Mouse (Mus musculus) lung, postnatal 25 days (tissue): ENCODE measurements around the gene Kat6b.
A peak's percentile ranks its signal among the peaks of the same experiment; 100 is the strongest.

ENCODE experiments used
- DNase-seq: peaks from one replicate; pipeline ENCODE4 v3.0.0; 2022; ENCODE audit warnings: low spot score

The Kat6b gene

DNA sequence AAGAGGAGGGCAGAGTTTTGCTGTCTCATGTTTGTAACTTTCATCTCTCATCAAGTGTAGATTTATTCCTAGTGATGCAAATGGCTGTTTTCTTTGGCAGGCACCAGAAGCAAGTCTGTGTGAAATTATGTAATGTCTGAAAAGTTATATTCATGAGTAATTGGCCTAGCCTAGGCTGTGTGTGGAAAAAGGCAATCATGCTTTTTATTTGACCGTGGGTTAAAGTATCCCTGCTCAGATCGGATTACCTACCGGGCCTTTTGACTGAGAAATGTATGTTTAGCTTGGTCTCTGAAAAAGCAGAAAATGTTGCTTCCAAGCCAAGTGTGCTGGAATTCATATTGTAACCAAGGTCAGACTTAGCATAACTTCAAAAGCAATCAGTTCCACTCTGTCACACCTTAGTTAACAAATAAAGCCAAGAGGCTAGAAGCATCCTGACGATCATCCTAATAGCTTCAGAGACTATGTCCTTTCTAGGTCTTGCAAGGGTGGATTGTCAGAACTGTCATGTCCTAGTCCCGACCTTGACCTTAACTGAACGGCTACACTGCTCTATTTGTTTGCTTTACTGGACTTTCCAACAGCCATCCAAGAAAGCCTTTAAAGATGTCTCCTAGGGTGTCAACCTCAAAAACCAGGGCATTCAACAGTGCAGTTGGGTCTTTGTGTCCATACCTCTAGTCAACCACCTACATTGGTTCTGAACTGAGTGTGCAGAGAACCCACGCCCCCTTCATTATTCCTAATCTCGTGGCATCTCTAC, 111.9 kb downstream of the Kat6b start:
- DNase-seq, result no peak

DNA sequence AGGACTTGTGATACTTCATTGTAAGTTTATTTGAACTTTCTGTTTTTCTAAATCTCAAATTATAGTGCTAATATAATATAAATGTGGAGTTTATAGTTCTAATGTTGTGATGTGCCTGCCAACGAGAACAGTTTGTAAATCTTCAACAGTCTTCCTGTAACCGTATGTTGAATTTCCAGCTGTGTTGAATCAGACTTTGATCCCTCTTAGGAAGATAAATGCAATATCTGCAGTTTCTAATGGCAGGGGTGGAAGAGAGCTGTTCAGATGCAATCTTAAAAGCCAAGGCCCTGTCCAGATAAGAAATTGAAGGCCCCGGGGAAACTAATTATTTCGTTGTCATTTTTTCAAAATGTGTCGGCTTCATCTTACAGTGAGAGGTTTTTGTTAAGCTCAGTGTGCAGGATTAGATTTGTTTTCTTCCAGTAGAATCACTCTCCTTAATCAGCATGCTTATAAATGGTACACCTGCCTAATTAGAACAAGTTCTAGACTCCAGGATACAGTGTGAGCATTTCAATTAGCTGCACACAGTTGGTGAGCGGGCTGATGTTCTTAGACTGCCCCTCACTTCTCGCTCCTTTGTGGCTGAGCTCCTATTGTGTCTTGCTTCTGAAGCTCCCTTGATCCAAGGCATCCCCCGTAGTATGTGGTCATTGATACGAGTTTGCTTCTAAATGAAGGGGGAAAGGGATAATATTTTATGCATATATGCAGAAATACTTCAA, 118.4 kb downstream of the Kat6b start:
- DNase-seq, result no peak

DNA sequence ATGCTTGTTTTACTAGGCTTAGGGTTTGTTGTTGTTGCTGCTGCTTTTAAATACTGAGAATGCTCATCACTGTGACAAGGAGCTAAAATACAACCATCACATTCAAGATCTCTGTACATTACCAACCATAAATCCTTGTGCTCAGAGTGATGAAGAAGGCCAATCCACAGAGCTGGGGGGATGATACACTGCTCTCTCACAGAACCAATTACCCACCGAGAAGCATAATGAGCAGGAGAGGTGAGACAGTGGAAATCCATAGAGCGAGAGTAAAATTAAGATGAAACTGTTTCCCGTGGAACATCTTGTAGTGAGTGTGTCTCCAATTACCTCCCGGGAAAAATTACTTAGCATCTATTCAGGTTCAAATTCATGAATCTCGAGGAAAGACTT, 118.9 kb downstream of the Kat6b start:
- no peak for DNase-seq

DNA sequence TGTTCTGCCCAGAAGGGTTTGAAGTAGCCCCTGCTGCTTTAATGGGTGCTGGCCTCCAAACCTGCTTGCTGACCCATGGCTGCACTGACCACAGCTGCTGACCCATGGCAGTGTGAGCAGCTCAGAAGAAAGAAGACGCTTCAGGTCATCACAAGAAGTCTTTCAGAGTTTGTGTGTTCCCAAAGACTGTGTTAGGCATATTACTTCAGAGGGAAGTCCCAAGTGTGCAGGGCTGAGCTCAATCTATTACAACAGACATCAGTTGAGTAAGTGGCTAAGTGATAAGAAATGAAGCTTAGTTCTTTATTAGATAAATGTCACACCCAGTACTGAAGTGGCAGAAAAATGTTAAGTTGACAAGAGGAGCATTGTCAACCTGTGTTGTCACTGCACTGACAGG, 119.4 kb downstream of the Kat6b start:
- no peak for DNase-seq

DNA sequence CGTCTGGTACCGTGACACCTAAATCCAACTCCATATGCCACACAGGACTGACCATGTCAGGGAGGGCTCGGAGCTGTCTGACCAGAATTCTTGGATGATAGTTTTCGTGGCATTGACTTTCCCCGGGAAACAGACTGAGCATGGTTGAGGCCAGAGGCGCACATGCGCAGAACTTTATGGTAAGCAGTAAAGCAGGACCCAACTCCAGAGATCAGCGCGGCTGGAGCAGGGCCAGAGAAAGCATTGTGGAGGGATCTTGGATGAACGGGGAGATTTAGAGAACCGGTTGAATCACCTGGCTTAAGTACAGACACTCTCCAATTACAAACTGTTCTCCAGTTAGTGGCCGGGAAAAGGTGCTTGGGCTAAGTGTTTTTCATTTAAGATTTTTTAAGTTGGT, 120.9 kb downstream of the Kat6b start:
- no peak for DNase-seq

DNA sequence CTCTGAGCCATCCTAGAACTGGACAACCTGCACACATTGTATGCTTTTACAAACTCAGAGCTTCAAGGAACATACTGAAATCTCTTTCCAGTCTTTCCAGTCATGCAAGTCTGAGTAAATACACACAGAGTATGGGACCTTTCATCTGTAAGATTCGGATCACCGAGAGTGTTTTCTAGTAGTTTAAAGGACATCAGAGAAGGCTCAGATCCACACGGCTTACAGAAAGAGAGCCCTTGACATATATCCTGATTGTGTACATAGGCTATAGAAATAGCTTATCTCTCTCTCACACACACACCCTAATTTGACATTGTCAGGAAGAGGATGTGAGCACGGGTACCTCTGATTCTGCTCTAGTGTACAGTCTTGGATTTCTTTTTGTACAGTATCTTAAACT, 121.7 kb downstream of the Kat6b start:
- no peak for DNase-seq

DNA sequence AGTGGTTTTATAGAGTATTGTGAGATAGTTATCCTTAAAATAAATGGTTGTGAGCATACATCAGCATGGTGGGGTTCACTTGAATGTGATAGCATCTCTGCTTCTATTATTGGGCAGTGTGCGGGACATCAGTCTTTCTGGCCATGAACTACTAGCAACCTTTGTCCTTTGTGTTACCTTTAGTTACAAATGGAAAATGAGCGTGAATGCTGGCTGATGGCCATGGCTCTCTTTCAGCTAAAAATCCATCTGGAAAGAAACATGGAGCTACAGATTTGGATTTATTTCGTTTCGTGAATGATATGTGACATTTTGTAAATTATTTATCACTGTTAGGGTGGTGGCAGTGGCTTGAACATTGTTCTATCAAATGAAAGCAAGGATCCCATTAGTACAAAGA, 126.5 kb downstream of the Kat6b start:
- no peak for DNase-seq

DNA sequence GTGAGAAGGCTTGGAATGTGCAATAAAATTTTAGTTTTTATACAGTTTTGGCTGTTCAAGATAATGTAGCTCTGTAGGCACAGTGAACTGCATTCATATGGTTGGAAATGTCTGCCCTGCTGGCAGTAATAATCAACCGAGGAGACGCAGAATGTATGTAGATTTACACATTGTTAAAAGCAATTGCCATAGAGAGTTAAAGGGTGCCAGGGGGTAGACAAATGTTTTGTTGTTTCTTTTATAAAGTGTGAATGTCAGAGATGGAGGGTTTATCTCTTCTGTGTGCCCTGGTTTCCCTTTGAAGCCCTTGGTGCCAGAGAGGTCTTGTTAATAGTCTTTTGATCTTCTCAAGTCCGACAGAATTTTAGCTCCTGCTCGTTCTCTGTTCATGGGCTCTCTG, 127.7 kb downstream of the Kat6b start:
- DNase-seq, result no peak

DNA sequence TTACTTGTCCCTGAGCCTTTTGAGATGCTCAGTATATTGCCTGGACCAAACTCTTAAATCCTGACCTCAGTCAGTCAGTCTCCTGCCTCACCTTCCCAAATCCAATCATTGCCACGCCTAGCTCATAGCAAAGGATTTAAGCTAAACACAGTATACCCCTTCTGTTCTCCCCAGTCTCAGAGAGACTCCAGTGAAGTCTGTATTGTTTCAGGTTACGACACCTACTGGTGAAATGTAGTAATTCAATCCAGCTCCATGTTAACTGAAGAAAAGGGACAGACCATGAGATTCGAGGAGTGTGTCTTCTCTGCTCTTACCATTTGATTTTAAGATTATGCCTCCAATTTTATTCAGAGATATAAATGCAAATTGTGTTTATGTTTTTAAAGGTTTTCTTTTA, 129.0 kb downstream of the Kat6b start:
- peak; percentile 67 for DNase-seq

DNA sequence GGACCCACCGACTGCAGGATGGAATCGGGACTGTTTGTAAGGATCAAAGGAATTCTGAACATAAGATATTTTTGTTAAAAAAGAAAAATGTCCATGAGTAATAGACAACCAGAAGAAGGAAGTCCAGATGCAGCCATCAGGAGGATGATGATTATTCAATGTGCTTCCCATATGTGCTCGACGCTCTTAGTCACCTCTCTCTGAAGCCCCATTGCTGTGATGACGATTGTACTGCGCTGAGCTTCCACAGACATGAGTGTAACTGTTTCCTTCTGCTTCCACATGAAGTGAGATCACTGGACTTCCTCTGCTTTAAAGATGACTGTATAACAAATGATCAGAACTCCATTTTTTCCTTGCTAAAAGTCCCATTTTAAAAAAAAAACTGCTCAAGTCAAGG, 131.8 kb downstream of the Kat6b start:
- no peak for DNase-seq

DNA sequence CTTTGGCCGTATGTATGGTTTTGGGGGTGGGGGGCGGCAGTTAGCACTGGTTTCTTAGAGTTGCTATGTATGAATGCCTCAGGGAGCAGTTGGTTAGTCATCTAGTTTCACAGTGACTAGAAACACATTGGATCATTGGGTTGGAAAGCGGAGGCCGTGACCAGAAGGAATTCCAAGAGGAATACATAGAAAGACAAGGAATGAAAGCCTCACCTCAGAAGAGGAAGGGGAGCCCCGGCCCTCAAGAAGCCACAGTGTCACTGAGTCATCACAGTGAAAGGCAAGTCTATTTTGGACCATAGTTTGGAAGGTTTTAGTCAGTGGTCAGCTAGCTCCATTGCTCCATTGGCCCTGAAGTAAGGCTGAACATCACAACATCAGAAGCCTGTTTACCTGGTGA, 132.9 kb downstream of the Kat6b start:
- no peak for DNase-seq

DNA sequence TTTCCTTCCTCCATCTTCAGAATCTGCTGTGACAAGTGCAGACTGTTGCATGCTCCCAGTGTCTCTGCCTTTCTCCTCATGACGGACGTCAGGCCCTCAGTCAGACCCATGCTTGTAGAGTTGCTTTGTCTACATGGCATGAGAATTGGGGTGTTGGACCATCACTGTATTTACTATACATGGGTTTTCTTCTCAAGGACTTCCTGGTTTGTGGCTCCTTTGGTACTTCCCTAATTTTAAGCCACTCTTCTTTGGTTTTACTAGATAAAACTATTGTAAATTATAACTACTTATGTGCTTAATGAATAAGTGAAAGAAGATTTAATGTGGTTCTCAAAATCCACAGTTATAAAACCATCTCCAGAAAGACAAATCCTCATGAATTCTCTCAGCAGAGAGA, 134.6 kb downstream of the Kat6b start:
- no peak for DNase-seq

DNA sequence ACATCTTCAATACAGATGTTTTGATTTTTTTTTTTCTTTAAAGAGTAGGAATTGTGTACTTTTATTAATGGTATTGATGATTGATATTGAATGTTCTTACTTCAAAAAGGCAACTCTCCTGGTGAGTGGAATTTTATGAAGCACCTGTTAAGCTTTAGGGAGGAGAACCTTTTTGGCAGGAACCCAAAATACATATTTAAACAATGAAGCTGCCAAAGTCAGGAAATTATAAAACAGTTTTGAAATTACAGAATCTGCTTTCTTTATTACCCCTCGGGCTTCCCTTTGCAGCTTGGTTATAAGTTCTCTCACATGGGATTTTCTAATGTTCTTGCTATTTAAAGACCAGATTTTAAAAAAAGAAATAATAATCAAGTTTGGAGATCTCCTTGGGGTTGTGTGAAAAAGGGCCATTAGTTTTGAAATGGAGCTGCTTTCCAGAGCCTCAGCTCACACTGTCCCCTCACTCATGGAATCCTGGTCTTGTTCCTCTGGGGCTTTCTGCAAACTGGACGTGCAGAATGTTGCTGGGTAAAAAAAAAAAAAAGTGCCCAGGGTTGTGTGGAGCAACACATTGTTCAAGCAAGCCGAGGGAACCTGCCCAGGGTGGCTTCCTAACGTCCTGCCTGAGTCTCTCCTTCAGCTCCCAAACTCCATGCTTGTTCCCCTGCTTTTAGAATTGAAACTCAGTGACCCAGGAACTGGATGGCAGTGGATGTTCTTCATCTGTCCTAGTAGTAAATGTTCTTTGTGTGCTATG, 136.2 kb downstream of the Kat6b start:
- peak; percentile 51 for DNase-seq

DNA sequence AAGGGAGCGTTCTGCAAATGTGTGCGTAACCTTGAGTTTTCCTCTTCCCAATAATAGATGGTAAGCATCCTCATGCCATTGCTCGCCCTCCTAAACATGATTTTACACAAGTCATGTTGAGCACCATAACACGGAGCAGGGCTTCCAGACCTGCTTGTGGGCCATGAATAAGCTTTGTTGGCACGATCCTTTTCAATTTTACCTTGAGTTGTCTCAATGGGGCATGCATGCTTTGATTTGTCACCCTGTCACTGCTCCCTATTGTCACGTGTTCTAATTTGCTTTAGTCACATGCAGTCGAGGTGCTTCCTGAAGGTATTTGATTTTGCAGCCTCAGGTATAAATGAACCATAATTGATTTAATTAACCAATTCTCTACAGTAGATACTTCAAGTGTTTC, 138.7 kb downstream of the Kat6b start:
- DNase-seq, result no peak

DNA sequence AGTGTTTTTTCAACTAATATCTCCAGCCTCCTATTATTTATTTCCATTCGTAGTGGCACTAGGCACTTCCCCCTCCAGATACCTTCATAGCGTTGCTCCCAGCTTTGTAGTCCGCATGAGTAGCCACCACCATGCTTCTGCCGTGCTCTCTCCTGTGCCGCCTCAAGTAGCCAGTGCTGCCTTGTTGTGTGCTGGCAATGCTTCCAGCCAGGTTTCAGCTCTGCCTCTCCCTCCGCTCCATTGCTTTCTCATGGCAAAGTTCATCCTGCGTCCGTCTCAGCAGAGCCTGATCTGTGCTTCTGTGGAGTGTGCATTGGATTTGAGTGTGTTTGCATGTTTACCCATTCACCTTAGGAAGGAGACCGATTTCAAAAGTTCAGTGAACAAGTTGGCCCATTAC, 144.7 kb downstream of the Kat6b start:
- no peak for DNase-seq

DNA sequence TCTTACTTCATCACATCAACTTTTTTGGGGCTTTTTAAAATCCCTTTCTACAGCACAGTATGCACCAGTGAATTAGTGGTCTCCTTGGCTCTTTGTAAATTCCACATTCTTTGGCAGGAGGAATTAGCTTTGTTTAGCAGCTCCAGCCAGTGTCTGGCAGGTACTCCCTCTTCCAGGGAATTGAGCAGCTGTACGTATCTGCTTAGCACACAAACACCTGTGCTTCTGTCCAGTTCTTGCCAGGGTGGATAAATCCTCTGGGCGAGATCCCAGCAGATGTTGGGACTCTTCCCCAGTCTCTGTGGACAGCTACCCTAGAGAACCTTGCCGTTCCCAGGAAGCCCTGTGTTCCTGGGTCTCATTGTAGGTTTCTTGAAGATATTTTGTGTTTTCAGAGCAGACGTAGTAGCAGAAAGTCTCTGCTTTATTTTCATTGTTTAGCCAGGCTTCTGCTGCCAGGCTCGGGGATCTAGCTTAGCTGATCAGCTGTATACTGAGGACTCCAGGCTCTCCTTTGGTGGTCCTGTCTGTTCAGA, 150.5 kb downstream of the Kat6b start:
- no peak for DNase-seq

DNA sequence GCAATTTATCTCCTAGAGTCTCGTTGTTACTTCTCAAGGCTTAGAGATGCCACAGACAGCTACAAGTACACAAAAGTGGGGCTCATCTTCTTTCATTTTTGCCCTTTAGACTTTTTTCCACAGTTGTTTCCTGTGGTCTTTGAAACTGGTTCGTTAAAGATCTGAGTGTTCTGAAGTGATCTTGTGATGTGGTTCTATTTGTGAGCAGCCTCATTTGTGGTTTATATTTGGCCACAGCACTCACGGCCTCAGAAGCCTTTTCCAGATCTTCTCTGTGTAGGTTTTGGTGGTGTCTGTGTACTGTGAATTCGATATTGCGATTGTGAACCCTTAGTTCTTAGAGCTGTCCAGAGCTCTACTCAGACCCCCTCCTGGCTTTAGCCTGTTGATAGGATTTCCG, 155.3 kb downstream of the Kat6b start:
- no peak for DNase-seq

DNA sequence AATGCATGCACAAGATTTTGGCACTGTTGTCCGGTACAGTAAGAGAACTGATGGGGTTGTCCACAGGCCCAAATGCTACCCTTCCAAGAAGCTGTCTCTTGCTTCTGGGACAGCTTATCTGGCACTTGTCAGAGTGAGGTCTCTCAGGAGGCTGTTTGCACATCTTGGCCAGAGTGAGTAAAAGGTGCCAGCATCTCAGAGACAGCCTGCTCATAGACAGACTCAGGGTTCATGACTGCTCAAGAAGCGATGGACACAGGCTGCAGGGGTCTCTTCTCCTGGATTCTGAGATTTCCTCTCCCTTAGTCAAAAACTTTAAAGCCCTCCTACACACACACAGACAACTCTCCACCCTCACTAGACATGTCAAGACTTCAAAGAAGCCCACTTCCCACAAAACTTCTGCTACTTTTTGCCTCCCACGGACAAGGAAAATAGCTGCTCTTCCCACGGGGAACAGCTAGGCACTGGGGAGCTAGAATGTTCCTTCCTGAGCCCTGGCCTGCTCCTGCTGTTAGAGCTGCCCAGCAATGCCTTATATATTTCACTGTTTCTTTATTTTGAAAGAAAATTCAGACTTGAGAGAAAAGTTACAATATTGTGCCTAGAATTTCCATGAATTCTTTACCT, 159.7 kb downstream of the Kat6b start:
- DNase-seq, result no peak

DNA sequence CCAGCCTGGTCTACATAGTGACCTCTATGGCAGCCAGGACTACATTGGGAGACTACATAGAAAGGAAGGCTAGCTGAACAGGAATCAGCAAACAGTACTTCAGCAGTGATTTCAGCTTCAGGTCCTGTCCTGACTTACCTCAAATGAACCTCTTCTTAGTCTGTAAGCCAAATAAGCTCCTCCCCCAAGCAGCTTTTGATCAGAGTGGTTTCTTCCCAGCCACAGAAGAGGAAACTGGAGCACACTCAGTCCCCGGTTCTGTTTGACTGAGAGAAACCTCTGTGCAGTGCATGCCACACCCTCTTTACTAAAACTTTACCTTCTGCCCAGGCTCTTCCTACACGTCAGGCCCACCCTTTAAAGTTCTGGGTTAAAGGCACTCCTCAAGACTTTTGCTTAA, 172.6 kb downstream of the Kat6b start:
- DNase-seq, result peak; percentile 69

DNA sequence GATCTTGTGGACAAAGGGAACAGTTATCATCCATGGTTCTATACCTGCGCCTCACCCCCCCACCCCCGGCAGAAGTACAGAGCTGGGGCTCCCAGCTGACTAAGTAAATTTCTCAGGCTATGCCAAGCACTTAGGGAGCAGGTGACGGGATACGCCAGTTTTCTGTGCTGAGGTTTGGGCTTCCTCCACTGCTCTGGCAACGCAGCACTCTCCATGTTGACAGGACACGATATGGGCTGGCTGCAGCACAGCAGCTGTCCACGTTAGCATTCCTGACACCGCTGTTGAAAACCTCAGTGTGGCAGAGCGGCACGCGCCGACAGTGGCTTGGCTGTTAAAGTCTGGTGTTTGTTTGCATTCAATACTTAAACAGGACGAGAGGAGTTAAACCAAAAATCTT, 177.9 kb downstream of the Kat6b start:
- no peak for DNase-seq

DNA sequence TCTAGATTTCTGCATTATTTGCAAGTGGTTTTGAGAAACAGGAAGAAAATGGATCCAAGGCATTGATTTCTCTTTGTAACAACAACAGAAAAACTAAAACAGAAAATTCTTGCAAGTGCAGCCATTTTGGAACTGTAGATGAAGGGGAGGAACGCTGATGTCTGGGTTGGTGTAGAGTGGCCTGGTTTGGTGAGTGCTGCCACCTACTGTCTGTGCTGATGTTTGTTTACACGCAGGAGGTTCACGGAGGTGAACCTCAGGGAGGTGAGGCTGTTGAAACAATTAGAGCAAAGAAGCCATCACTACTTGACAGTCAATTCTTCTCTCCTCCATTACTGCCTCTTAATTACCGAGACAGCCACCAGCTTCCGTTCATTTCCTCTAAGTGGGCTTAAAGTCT, 178.4 kb downstream of the Kat6b start:
- peak; percentile 68 for DNase-seq

DNA sequence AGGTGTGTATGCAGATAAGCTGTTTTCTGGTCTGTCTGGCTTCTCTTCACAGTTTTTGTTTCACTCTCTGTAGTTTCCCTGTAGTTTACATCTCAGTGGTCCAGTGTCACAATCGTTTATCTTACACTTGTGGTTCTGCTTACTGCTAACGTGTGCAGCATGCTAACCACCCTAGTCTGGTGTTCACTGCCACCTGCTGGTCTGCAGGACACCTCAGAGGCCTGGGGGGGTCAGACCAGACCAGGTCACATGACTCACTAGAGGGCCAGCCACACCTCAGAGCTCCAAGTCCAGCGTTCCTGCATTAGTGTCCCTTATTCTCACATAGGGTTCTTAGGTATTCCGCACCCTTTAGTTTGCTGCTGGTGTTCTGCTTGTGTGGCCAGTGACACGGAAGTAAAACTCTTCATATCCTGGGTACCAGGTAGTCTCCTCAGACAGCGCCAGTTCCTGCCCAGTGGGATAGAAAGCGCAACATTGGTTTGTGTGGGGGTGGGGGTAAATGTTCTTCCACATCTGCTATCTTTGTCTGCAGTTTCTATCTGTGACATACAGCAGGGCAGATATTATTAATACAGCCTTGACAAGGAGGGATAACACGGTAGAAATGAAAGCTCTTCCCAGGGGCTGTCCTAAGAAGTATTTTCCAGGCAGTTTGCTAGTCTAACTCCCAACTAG, 181.4 kb downstream of the Kat6b start:
- DNase-seq, result peak; percentile 31
